Mouse (Mus musculus) gastrocnemius, postnatal 10 days (tissue): ENCODE measurements around the gene Cnpy3. TPM values are rescaled to one million over a fixed set of nuclear protein-coding genes. Genes with fewer than 3 reads are reported as not detected.
"Not testable (repeated sequence)": the region's sequence is repeated elsewhere in the genome, so short reads cannot be mapped to it uniquely, and the experiment has no call there.

ENCODE experiments used
- DNase-seq: peaks from one replicate; pipeline ENCODE4 v3.0.0; 2021; ENCODE audit warnings: mixed read lengths
- long read RNA-seq, 2 experiments: library from polyadenylated mRNA; stranded (forward); transcript quantifications; one replicate each; pipeline ENCODE4 v2.0.0; 2021
- total RNA-seq, 2 experiments: library from RNA; stranded (reverse); gene quantifications; 2 replicates each; pipeline ENCODE4 v1.2.3; 2021

The Cnpy3 gene
- total RNA-seq, result 10 to 100 TPM; 18.8 to 20.5 TPM
- long read RNA-seq, experiment 1, transcript Cnpy3-201 (6 exons, 1,908 nt), result major isoform, 59 of 68 reads
- long read RNA-seq, experiment 1, partial matches to known transcripts, result 0 of 68 reads
- long read RNA-seq, experiment 1, other reads (novel, unspliced or antisense), result 8 of 68 reads
- long read RNA-seq, experiment 2, transcript Cnpy3-201 (6 exons, 1,908 nt), result major isoform, 42 of 50 reads
- long read RNA-seq, experiment 2, partial matches to known transcripts, result 0 of 50 reads
- long read RNA-seq, experiment 2, other reads (novel, unspliced or antisense), result 8 of 50 reads

DNA sequence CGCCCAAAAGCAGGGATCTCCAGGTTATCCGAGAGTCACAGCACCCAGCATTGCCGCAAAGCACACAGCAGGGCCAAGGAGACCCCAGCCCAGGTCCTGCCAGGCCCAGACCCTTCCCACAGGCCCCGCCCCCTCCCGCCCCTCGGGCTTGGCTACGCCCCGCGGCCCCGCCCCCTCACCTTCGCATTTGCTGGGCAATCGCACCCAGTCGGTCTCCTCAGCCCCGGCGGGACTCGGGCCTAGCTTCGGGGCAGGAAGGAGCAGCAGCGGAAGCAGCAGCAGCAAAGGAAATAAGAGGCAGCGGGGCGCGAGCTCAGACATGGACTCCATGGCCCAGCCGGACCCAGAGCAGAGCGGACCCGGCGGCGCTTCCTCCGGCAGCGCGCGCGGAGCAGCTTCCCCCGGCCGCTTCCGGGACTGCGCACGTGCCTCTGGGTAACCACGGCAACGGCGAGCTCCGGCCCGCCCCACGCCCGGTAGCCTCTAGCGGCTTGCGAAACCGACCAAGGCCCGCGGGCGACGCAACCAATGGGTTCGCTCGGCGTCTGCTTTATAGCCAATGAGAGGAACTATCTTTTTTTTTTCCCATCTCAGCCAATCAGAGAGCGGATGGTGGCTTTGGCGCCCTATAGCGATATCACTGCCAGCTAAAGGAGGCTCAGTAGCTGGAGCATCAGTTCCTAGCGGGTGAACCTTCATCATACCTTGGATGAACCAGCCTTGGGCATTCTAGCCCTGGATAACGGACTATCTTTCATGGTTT lies at the start of gene Cnpy3:
TSS of gene Cnpy3 (minus strand) at position 421 of the 763 bp plus-strand sequence.
- peak; percentile 97 for DNase-seq

DNA sequence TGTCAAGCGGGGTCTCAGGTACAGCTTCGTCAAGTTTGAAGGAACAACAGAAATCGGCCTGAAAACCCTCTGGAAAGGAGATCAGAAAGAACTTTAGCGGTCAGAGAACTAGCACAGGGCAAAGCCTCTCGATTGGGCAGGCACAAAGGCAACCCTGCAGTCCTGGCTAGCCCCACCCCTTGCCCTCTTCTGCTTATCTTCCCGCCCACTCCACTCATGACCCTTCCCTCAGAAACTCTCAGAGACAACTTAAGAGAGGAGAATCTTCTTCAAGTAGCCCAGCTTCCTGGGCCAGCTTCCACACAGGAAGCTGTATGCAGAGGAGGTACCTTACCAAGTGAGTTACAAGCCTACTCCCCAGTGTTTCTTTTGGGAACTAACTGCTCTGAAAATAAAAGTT lies 49.7 kb upstream of the Cnpy3 start:
- DNase-seq, result no peak

DNA sequence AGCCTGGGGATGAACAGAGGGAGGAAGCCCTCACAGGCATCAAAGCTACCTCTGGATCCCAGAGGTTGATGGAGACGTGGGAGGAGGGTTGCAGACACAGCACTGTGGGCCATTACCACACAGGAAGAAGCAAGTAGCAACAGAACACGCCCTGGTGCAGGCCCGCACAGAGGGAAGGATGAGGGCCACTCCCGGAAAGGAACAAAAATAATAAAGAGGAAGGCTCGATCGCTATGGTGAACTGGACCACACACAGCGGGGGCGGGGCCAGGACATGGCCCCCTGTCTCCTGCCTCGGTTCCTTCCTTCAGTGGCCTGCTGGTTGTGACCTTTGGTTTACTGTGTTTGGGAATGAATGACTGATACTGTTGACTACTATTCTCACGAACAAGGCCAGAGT lies 47.7 kb upstream of the Cnpy3 start:
- DNase-seq, result no peak

DNA sequence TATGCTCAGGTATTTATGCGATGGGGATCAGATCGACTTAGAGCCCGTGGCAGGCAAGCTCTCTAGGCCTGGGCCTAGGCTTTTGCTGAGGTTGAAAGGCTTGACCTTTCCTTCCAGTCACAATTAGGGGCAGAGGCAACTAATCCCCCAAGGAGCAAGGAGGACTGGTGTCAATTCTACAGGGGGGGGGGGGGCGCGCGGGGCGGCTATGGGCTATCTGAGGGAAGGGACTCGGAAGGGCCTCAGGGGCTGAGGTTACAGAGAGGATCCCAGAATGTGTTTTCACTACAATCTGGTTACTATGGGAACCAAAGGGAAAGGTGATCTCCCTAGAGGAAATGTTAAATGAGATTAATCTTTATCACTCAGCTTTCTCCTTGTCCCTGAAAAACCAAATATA lies 45.4 kb upstream of the Cnpy3 start:
- DNase-seq, result no peak

DNA sequence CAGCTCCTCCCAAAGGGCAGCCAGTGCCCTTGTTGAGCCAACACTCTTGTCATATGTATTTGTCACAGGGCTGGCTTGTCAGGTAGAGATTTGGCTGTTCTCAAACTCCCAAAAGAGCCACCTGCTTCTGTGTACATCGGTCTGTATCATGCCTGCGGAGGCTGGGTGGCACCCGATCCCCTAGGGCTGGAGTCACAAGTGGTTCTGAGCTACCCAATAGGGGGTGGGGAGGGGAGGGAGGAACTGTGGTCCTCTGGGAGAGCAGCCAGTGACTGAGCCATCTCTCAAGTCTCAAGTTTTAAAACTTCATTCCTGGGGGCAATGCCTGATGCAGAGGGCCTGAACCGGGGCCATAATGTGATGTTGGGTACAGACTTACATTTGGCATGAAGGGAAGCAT lies 44.7 kb upstream of the Cnpy3 start:
- no peak for DNase-seq

DNA sequence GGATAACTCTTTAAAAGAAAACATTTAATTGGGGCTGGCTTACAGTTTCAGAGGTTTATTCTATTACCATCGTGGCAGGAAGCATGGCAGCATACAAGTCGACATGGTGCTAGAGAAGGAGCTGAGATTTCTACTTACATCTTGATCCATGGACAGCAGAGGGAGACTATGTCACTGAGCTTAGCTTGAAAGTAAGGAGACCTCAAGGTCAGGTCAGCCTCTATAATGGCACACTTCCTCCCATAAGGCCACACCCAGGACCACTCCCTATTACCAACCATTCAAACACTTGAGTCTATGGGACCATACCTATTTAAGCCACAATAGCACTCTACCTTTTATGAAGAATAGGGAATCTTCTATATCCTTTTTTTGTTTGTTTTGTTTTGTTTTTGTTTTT lies 40.9 kb upstream of the Cnpy3 start:
- DNase-seq, result no peak

DNA sequence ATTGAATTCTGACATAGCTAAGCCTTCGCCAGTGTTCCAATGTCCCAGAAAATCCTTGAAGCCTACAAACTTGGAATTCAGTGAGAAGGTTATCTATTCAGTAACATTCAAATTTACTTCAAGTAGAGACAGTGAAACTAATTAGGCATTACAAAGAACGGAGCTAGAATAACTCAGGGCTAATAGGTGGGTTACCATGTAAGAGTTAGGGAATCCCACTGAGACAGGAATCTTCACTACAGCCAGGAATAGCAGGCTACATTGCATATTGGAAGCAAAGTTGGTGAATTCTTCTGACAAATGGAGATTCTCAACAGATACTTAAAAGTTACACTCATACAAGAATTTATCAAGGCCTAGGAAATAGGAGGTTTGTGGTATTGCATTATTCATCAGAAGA lies 36.0 kb upstream of the Cnpy3 start:
- not testable (repeated sequence) for DNase-seq

DNA sequence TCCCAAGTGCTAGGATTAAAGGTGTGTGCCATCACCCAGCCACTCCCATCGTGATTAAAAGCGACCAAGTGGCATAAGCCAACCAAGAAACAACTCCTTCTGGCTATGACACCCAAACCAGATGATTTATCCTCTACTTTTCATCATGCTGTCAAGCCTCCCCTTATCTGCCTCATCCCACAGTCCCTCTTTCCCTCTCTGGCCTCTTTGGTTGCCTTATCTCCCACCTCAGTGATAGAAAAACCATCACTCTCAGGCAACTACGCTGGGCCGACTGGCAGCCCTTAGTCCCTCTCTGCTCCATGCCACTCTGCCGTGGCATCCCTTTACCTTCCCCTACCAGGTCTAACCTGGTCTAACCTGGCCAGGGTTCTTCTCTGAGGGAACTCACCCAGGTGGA lies 34.9 kb upstream of the Cnpy3 start:
- DNase-seq, result no peak

DNA sequence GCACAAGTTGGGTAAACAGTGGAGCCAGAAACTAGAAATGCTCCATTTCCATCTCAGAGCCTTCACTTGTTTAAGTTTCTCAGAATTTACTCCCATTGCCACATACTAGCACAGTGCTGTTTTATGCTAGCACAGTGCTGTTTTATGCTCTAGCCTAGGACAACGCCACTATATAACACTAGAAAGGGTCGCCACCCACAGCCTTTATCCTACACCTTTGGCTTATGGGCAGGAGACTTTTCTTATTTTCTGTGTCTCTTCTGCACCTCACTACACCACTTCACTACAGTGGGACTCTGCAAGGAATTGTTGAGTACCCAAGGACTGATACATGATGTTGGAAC lies 31.2 kb upstream of the Cnpy3 start:
- DNase-seq, result no peak

DNA sequence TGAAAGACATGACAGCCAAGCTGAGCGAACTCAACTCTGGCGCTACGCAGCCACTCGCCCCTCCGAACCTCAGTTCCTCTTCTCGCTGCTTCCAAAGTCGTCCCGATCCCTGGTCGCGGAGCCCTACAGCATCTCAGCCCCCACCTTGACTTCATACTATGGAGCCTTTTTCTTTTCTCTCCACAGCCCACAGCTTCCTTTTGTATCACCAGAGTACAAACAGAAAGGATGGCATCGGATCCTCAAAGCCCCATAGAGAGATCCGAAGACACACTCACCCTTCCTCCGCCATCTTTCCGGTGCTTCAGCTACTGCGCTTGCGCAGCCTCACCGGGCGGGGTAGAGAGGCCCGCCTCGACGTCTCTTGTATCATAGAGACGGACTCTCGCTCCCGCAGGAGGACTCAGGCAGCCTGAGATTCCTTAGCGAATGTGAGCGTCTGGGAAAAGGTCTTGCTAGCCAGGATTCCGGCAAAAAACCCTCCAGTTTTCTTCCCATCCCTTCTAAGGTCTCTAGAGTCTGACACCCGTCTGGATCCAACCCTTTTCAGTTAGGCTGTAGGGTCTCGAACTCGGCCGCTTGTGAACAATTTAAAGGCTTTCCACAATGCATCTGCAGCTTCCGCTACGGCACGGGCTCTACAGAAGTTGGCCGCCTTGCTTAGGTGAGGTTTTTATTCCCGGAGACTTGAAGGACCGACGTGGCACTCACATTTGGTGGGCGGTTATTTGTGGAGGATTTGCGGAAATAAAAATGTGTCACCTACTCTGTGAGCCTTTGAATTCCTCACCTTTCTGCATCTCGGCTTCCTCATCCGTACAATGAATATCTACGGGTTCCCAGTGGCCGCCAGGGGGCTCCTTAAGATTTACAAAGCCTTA lies 30.6 kb upstream of the Cnpy3 start, which contains the start of gene Rpl7l1:
TSS of gene Rpl7l1 (minus strand) at position 332 of the 881 bp plus-strand sequence.
- DNase-seq, result peak; percentile 90

DNA sequence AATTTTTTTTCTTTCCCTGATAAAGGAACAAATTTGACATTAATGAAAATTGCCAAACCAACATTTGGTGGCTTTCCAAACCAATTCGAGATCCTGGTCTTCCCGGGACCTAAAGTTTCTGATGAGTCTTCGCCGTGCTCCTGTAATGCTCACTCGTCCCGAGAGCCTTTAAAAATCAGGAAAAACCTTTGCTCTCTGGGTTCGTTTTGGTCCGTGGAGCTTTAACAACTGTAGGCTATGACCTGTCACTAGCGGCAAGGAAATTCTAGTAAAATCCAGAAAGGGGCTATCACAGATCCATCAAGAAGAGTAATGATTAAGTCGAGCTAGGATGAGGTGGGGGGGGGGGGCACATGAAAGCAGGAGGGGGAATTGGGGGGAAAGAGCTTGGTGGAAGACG lies 29.9 kb upstream of the Cnpy3 start:
- DNase-seq, result no peak

DNA sequence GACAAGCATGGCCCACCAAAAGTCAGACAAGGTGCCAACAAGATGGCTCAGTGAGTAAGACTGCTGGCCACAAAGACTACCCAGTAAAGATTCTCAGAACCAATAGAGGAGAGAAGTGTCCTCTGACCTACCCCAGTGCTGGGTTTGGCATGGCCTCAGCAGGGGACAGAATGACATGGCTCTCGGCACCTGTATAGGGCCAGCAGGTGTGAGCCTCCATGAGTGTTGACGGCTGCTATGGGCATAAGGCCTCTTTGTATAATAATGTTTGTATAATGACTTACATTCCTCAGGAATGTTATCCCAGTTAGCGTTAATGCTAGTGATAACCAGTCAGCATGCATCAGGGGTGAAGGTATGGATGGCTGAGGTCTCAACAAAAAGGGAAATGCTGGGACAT lies 24.1 kb upstream of the Cnpy3 start:
- no peak for DNase-seq

DNA sequence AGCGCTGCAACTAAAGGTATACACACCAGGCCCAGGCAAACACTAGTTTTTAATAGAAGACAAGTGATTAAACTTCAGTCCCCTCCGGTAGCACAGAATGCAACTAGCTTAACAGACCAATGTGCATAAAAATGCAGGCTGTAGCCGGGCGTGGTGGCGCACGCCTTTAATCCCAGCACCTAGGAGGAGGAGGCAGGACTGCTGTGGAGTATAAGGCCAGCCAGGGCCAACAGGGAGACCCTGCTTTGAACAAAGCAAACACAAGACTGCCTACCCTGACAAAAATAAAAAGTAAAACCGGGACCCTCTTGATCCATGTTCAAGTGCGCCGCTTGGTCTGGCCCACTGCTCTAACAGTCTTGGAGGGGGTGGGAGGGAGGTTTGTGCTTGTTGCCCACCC lies 23.1 kb upstream of the Cnpy3 start:
- DNase-seq, result no peak

DNA sequence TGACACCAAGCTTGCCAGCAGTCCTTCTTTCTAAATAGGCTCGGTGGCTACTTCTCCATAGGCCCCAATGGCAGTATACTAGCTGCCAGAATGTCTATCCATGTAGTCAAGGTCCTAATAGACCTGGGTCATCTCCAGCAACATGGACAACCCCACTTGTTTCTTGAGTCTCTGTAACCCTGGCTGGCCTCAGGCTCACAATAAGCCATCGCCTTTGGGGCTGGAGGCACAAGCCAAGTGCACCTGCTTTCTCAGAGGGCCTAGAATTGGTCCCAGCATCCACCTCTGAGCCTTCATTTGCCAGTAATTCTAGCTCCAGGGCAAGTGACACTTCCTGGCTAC lies 22.1 kb upstream of the Cnpy3 start:
- DNase-seq, result no peak

DNA sequence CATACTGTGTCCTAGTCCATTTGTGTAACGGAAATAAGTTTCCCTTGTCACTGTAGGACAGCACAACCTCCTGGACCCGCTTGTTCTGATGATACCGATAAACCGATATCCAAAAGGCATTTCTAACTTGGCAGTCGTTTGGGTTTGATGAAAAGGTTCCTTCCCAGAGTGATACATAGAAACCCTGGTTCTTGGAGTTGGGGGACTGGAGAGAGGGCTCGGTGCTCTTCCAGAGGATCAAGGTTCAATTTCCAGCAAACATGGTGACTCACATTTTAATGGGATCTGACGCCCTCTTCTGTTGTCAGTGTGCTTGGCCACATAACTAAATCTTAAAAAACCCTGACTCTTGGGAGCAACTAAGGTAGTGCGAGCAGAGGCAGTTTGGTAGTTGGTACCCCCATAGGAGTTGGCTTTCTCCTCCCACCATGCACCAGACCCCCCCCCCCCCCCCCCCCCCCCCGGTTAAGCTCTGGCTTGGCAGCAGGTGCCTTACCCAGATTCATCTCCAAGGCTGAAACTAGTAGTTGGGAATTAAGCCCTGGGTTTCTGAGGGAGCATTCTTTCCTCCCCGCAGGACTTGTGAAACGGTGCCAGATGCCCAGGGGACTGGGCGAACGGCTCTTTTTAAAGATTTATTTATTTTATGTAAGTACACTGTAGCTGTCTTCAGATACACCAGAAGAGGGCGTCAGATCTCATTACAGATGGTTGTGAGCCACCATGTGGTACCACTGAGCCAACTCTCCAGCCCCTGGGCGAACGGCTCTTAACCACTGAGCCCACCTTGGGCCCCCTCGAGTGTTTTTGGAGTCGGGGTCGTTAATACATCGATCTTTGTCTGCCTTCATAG lies 21.5 kb upstream of the Cnpy3 start:
- DNase-seq, result no peak

DNA sequence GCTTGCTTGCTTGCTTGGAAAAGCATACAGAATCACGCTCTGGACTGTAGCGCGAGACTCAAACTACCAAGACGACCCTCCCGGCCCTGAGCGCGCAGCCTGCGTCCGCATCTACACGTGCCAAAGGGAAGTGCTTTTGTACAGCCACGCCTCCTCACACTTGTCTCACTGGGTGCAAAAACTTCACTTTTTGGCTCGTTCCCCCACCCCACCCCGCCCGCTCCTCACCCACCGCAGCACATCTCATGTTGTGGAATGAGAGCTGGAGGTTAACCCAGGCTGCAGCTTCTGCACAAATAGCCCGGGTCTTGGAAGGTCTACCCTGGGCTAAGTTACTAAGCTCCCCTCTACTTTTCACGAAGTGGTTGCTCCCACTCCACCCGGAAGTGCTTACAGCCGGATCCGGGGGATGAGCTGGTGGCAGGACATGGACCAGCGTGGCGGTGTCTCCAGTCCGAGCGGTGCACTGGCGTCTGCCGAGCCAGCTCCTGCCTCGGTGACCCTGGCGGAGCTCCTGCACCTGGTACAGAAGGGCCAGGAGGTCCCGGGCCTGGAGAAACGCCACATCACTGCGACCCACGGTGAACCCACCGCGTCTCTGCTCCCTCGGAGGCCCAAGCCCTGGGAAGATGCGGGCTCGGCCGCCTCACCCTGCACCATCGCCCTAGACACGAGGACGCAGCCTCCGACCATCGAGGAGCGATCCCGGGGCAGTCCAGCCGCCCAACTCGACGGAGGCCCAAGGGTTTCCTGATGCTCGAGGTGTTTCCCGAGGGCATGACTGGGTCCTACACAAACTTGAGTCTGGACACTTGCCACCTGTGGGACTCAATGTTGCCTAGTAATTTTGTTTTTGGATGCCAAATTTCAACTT lies 20.6 kb upstream of the Cnpy3 start, which contains the start of gene 2310039H08Rik:
TSS of gene 2310039H08Rik (plus strand) at position 232 of the 874 bp plus-strand sequence.
- peak; percentile 81 for DNase-seq

DNA sequence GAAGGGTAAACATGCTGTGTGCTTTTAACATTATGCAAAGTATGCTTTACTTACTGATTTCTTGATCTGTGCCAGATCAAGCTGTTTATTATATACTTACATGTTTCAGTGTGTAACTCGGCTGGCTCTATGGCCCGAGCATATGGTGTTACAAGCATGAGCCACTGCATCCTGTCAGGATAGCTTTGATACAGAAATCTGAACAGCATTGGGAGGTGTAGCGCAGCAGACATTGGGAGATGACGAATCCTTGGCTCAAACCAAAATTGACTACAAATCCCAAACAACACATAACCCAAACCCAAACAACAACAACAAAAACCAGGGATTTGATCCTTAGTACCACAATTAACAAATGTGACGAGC lies 20.0 kb upstream of the Cnpy3 start:
- DNase-seq, result no peak

DNA sequence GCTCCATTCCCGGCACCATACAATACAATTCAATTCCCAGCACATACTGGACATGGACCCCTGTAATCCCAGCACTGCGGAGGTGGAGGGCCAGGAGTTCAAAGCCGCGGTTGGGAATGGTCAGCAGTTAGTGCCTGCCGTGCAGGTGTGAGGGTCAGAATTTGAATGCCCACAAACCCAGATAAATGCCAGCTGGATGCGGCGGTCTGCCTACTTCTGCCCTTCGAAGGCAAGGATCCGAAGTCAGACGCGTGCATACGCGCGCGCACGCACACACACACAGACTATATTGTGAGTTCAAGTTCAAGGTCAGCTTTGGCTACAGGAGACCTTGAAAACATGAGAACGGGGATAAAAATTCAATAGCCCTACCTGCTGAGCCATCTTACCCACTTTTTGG lies 19.6 kb upstream of the Cnpy3 start:
- no peak for DNase-seq

DNA sequence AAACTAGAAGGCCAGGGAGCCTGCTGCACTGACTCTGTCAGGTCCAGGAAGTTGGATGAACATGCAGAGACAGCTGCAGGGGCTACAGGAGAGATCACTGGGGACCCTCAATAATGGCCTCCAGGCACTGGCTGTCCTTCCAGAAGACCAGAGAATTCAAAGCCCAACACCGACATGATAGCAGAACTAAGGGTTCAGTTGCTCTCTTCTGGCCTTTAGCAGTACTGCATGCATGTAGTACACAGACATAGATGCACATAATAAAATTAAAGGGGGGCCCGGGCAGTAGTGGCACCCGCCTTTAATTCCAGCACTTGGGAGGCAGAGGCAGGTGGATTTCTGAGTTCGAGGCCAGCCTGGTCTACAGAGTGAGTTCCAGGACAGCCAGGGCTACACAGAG lies 19.0 kb upstream of the Cnpy3 start:
- no peak for DNase-seq

DNA sequence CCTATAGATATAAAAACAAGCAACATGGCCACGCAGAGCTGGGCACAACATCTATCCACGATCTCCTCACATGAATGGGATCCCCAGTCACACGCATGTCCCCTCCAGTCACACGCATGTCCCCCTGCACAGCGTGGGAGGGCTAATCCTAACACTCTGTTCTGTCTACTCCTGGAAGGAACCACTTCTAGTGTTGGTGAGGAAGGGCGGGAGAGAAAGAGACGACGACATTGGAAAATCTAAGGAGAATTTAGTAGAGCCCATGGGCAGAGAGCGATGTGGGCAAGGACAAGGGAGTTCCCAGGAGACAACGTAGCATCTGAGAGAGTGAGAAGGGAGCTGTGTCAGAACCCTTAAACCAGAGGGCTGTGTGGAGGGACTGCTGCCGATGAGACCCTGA lies 18.5 kb upstream of the Cnpy3 start:
- DNase-seq, result no peak

DNA sequence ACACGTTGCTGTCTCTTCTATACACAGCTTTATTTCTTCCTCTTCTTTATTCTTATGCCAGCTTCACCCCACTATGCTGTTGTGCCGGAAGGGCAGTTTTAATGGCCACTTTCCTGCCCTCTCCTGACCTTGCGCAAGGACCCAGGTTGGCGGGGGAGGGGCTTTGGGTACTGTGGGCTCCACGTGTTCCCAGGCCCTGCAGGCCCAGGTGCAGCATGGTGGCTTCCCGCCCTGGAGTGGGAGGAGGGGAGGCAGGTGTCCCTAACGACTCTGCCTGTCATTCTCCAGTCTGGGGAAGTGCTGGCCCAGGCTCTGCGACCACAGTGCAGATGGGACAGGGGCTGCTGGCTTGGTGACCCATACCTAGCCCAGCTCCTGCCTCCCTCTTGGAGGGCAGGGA lies 15.9 kb upstream of the Cnpy3 start:
- no peak for DNase-seq
